Mouse (Mus musculus) C2C12 (cell line): ENCODE results near the gene Slc6a9.

Experiments
- CEBPB ChIP-seq: IDR thresholded peaks from one replicate; pipeline ENCODE4 v1.6.1; 2011; ENCODE audit warnings: low read depth, mild to moderate bottlenecking, control low read depth, moderate library complexity
- CTCF ChIP-seq: IDR thresholded peaks from one replicate; pipeline ENCODE4 v1.5.1; 2011; ENCODE audit not compliant: control insufficient read depth, insufficient read depth, insufficient read length
- FOSL1 ChIP-seq: IDR thresholded peaks from one replicate; pipeline ENCODE4 v1.8.0; 2011; ENCODE audit warnings: mild to moderate bottlenecking, low read length; ENCODE audit not compliant: poor library complexity, insufficient read depth, severe bottlenecking
- MAX ChIP-seq: IDR thresholded peaks from one replicate; pipeline ENCODE4 v1.6.1; 2011; ENCODE audit warnings: mild to moderate bottlenecking, control low read depth
- MYOD1 ChIP-seq: IDR thresholded peaks from one replicate; pipeline ENCODE4 v1.6.1; 2011; ENCODE audit warnings: low read depth; ENCODE audit not compliant: control insufficient read depth, insufficient read length
- MYOG ChIP-seq: IDR thresholded peaks from one replicate; pipeline ENCODE4 v1.6.1; 2011; ENCODE audit not compliant: control insufficient read depth, insufficient read length; ENCODE audit errors: extremely low read depth
- USF1 ChIP-seq: IDR thresholded peaks from one replicate; pipeline ENCODE4 v1.6.1; 2011; ENCODE audit warnings: low read depth, mild to moderate bottlenecking, control low read depth, moderate library complexity

- TF ChIP-seq MYOD1 (no peak), CTCF (no peak), USF1 (no peak), MYOG (no peak), MAX (no peak), CEBPB (no peak), FOSL1 (no peak)
Measured at GRCm38 (mm10) chr4:117830124-117830551, 4.2 kb upstream of the Slc6a9 start.
